Mouse (Mus musculus) olfactory bulb, adult 2 months (tissue): ENCODE measurements around the gene Oxsr1.

Experiments used
- CTCF ChIP-seq: fragments of 200-500 bp; IDR thresholded peaks from 2 replicates; pipeline ENCODE4 v1.5.1; 2012; ENCODE audit warnings: low read depth, mild to moderate bottlenecking, low read length, moderate library complexity; ENCODE audit not compliant: insufficient read depth
- POLR2A ChIP-seq: fragments of 200-500 bp; IDR thresholded peaks from 2 replicates; pipeline ENCODE4 v1.6.1; 2012; ENCODE audit warnings: mild to moderate bottlenecking, low read depth, low read length, moderate library complexity; ENCODE audit not compliant: insufficient read depth

DNA sequence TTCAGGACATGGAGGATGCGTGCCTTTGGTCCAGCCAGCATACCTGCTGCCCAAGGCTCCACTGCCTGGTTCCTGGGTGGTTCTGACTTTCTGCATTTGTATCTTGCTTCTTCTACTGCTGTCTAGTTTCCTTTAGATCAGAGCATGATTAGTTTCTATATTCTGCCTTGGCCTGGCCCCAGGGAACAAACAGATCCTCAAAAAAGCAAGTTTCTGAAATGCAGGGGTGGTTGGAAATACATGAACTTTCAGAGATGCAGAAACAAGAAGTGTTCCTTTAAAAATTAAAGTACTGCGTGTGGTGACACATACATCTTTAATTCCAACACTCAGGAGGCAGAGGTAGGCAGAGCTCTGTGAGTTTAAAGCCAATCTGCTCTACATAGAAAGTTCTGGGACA is 12.6 kb upstream of the Oxsr1 start:
- TF ChIP-seq POLR2A (no peak), CTCF (no peak)
